Mouse (Mus musculus): ENCODE data around the gene Ptgds. TPM values are rescaled to one million over a fixed set of nuclear protein-coding genes. Genes with fewer than 3 reads are reported as not detected.

Ptgds gene
- total RNA-seq, 2 experiments from 2014 or later = 3.6 to 6.5 TPM

Small RNA genes lying within 50 kb of the gene (microRNA-seq; reads per million reads assigned to microRNA genes)
- 1.1 reads per million for gene Mir3087

Other genes with a start within 250 kb of the Ptgds start
- 100 to 1,000 TPM; 235 to 257 TPM for gene Tubb4b, start 245.3 kb downstream of the Ptgds start, total RNA-seq (2021)
- under 1 TPM in 1 of 2 experiments, not detected in 1; 0.95 TPM for gene Slc34a3, start 235.7 kb downstream of the Ptgds start, total RNA-seq (2021)
- not detected for gene Rnf224, start 233.3 kb downstream of the Ptgds start, total RNA-seq (2021)
- 10 to 100 TPM; 14.3 to 18.7 TPM for gene Rnf208, start 227.8 kb downstream of the Ptgds start, total RNA-seq (2021)
- not detected for gene Cysrt1, start 227.6 kb downstream of the Ptgds start, total RNA-seq (2021)
- gene AL732309.1, start 223.2 kb downstream of the Ptgds start, total RNA-seq (2021) = 1 to 10 TPM; 4.4 to 5.9 TPM
- gene Tmem203, start 214.6 kb downstream of the Ptgds start, total RNA-seq (2021) = 10 to 100 TPM; 28.9 to 38.5 TPM
- 10 to 100 TPM; 15.5 to 18.7 TPM for gene Tprn, start 207.4 kb downstream of the Ptgds start, total RNA-seq (2021)
- 10 to 100 TPM; 56.0 to 56.8 TPM for gene Ssna1, start 197.6 kb downstream of the Ptgds start, total RNA-seq (2021)
- gene Anapc2, start 197.6 kb downstream of the Ptgds start, total RNA-seq (2021) = 100 to 1,000 TPM; 110 to 115 TPM
- not detected for gene Tmem210, start 181.9 kb downstream of the Ptgds start, total RNA-seq (2021)
- not detected for gene Lrrc26, start 180.1 kb downstream of the Ptgds start, total RNA-seq (2021)
- gene Grin1, start 150.9 kb downstream of the Ptgds start, total RNA-seq (2021) = 10 to 100 TPM; 15.0 to 15.2 TPM
- gene Man1b1, start 137.7 kb downstream of the Ptgds start, total RNA-seq (2021) = 10 to 100 TPM; 57.5 to 62.5 TPM
- gene Dpp7, start 113.7 kb downstream of the Ptgds start, total RNA-seq (2021) = 10 to 100 TPM; 32.1 to 33.9 TPM
- gene Uap1l1, start 104.4 kb downstream of the Ptgds start, total RNA-seq (2021) = 10 to 100 TPM; 18.6 to 24.0 TPM
- 1 to 10 TPM; 9.3 to 9.4 TPM for gene Sapcd2, start 97.7 kb downstream of the Ptgds start, total RNA-seq (2021)
- 10 to 100 TPM in 1 of 2 experiments, 1 to 10 TPM in 1; 10.0 to 11.8 TPM for gene Entpd2, start 74.2 kb downstream of the Ptgds start, total RNA-seq (2021)
- gene Npdc1, start 70.7 kb downstream of the Ptgds start, total RNA-seq (2021) = 100 to 1,000 TPM; 102 to 112 TPM
- gene Fut7, start 46.8 kb downstream of the Ptgds start, total RNA-seq (2021) = under 1 TPM in 1 of 2 experiments, not detected in 1; 0.82 TPM
- 10 to 100 TPM; 30.4 to 34.3 TPM for gene Abca2, start 41.3 kb downstream of the Ptgds start, total RNA-seq (2021)
- gene Clic3, start 13.2 kb downstream of the Ptgds start, total RNA-seq (2021) = 1 to 10 TPM; 1.4 to 1.7 TPM
- gene Paxx, start 9.0 kb downstream of the Ptgds start, total RNA-seq (2021) = 10 to 100 TPM; 41.0 to 48.5 TPM
- gene Lcn12, start 23.9 kb upstream of the Ptgds start, total RNA-seq (2021) = not detected
- 100 to 1,000 TPM in 1 of 2 experiments, 10 to 100 TPM in 1; 99.5 to 118 TPM for gene Fbxw5, start 30.7 kb upstream of the Ptgds start, total RNA-seq (2021)
- 1 to 10 TPM; 1.0 to 9.9 TPM for gene C8g, start 31.7 kb upstream of the Ptgds start, total RNA-seq (2021)
- gene Traf2, start 76.9 kb upstream of the Ptgds start, total RNA-seq (2021) = 10 to 100 TPM; 19.2 to 20.5 TPM
- 100 to 1,000 TPM; 171 to 191 TPM for gene Edf1, start 87.8 kb upstream of the Ptgds start, total RNA-seq (2021)
- 1 to 10 TPM; 4.1 to 7.1 TPM for gene Mamdc4, start 104.8 kb upstream of the Ptgds start, total RNA-seq (2021)
- 10 to 100 TPM; 74.7 to 80.0 TPM for gene Phpt1, start 105.2 kb upstream of the Ptgds start, total RNA-seq (2021)
- gene Ajm1, start 111.7 kb upstream of the Ptgds start, total RNA-seq (2021) = 1 to 10 TPM; 4.6 to 5.3 TPM
- 100 to 1,000 TPM; 117 to 128 TPM for gene Rabl6, start 138.5 kb upstream of the Ptgds start, total RNA-seq (2021)
- gene Ccdc183, start 147.6 kb upstream of the Ptgds start, total RNA-seq (2021) = under 1 TPM in 1 of 2 experiments, not detected in 1; 0.11 TPM
- 10 to 100 TPM; 37.1 to 39.5 TPM for gene Tmem141, start 152.0 kb upstream of the Ptgds start, total RNA-seq (2021)
- gene Fcna, start 158.0 kb upstream of the Ptgds start, total RNA-seq (2021) = 10 to 100 TPM; 10.2 to 14.4 TPM
- under 1 TPM in 1 of 2 experiments, not detected in 1; 0.68 TPM for gene Lcn8, start 183.1 kb upstream of the Ptgds start, total RNA-seq (2021)
- not detected for gene Lcn5, start 187.9 kb upstream of the Ptgds start, total RNA-seq (2021)
- gene Lcn6, start 206.7 kb upstream of the Ptgds start, total RNA-seq (2021) = not detected
- gene Lcn10, start 212.7 kb upstream of the Ptgds start, total RNA-seq (2021) = not detected
- gene Obp2a, start 230.0 kb upstream of the Ptgds start, total RNA-seq (2021) = 1 to 10 TPM; 6.6 to 6.9 TPM
- gene Bmyc, start 236.7 kb upstream of the Ptgds start, total RNA-seq (2021) = 10 to 100 TPM; 74.3 to 75.0 TPM

All from adrenal gland, postnatal 4 days (tissue).